Mouse (Mus musculus) spleen, embryonic (tissue): ENCODE data around the gene Nav3.
"Not testable (repeated sequence)": the region's sequence is repeated elsewhere in the genome, so short reads cannot be mapped to it uniquely, and the experiment has no call there.

Experiments
- CTCF ChIA-PET: fragments of 350-600 bp; sonication (Branson Sonifier 250); formaldehyde crosslinking; loops from one replicate; lab custom pipeline; 2022; lab: Charles Lee

The Nav3 gene

DNA sequence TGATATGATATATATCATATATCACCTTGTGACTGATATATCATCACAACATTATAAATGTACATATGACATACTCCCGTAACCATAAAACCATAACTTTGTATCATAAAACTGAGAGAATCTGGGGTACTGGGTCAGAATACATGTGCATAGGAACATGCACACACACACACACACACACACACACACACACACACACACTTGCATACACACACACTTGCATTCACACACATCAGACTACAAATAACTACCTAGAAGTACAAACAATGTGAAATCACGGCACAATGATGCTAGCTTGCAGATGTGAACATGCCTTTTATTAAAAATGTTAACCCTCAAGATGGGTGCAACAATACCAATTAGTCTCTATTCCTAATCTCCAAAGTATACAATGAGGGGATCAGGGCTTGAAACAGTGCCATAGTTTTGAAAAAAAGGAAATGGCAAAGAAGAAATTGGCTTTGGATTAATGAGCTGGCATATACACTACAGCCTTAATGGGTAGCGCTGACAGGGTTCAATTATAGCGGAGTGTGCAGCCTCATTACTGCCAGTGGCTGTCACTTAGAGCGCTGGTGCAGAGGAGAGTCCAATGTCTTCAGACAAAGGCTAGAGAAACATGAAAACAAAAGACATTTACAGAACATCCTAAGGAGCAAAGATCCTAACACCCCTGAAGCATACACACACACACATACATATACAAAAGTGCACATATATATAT is 72.3 kb downstream of the Nav3 start:
- CTCF ChIA-PET: not testable (repeated sequence)

DNA sequence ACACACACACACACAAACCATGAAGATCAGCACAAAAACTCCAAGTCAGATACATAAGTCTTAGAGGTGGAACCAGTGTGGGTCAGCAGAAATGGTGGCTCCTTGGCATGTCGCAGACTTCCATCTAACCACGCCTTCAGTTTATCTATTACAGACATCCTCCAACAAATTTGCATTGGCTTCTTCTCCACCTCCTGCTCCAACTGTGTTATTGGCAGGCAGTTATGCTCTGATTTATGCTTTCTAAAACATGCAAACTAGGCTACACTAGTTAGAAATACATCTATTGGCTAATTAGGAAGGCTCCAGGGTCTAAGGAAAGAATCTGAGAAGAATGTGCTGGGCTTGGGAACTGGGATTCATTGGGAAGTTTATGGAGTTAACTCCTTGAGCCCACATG is 75.2 kb downstream of the Nav3 start:
- CTCF ChIA-PET: no interaction called here

DNA sequence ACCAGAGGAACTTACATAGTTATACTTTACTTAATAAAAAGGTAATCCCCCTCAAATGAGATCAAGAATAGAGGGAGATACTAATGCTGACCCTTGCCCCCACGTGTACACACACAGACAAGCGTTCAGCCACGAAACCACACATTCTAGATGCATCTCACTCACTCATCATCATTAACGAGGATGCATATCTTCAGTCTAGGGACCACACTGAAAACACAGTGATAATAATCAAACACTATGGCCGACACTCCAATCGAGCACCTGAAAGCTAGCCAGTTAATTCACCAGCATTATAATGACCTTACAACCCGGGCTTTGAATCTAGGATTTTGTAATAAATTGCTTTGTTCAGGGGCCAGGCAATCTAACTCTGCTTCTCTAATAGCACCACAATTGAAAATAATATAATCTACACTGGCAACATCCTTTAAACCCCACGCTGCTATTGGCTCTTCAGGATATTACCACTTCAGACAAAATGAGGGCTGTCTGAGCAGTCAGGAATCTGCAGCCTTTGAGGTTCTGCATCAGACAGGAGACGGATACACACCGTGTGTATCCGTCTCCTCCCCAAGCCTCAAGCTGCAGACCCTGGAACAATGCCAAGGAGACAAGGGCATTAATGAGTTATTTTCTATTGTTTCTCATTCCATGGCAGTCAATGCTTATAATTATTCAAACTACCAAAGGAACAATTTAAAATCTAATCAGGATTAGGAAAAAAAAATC is 83.1 kb downstream of the Nav3 start:
- CTCF ChIA-PET: no interaction called here

DNA sequence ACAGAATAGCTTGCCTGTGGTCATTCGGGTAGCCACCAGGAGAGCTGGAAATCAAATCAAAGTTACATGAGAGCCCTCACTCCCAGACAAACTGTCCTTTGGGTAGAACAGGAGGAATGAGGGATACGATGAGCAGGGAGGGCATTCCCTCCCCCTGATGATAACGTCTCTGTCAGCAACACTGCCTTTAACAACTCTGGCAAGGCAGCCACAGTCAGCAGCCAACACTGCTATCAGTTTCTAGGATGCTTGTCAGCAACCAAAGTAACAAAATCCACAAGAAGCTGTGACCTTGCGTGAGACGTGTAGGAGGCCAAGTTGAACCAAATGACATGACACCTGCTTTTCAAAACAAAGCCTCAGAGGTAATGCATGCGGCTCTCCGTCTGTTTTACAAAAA is 103.9 kb downstream of the Nav3 start:
- CTCF ChIA-PET: no interaction called here

DNA sequence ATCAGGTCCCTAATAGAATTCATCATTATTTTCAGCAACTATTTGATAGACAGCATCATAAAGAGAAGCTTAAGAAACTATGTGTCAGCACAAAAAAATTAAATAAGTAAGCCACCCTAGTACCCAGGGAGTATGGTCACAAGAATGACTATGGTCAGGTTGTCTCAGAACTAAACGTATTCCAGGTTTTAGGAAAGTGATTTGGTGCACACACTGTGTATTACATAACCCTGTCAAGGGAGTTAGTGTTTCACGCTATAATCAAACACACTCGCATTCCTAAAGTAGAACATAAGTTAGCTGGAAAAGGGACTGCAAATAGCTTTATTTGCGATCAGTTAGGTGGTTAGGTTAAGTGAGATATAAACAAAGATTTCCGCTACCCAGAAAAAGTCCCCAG is 126.0 kb downstream of the Nav3 start:
- CTCF ChIA-PET: no interaction called here

DNA sequence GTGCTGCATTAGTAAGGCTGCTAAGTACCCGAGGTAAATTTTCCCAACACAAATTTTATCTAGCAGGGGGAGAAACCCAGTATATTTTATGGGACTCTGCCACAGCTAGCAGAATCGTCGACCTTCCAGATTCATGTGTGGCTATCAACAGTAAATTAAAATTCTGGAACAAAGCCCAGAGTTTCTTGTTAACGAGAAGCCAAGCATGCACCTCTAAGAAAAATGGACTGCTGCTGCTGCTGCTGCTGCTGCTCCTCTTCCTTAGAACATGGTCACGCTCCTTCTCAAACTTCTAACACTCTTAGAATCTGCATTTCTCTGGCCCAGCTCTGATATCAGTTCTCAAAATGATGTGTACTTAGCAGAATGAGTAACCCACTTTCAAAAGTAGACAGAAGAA is 126.4 kb downstream of the Nav3 start:
- CTCF ChIA-PET: no interaction called here

DNA sequence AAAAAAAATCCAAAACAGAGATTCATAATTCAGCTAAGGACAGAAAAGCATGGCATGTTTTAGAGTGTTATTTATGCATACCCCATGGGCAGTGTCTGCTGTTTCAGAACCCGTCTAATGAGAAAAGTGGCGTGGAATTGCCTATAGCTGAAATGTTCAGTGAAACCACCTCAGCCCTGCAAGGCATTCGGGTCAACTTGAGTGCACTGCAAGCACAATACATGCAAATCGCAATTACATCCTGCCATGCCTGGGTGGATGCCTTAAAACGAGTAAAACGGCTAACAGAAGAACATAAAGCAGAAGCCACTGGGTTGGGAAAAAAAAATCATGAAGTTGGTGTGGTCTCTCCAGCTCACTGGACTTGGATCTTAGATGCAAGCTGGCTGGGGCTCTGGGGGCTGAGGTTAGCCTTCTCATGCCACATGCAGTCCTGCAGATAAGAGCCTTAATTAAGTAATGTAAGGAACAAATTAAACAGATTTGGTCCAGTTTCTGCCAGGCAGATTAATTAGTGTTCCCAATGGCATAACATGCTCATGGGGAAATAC is 133.8 kb downstream of the Nav3 start:
- CTCF ChIA-PET: no interaction called here

DNA sequence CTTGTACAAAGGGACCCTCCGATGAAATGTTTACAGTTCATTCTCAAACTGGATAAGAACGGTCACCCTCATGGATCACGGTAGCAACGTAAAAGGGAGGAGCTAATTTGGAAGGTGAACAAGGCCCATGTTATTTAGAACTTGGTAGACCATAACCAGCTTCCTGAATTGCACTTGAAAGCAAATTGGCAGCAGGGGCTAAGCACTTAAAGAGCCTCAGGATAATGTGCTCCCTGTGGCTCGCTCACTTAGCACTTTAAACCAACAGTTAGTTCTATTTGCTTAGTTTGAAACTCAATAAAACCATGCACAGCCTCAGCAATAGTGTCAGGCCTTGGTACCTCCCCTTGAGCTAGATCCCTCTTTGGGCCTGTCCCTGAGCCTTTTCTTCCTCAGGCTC is 138.7 kb downstream of the Nav3 start:
- CTCF ChIA-PET: no interaction called here

DNA sequence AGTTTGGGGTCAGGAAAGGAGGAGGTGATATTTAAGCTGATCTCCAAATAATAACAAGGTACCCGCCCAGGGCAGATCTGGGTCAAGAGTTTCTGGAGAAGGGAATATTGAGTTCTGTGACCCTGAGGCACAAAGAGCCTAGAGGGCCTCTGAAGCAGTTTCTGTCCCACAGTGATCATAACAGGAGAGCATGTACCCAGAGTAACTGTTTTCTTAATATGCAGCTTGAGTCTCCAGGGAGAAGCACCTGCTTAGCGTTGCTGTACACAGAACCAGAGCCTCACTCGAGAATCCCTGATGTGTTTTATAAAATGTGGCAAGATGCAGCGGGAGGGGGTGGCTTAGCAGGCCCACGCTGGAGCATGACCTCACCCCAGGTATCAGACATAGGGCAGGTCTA is 141.5 kb downstream of the Nav3 start:
- CTCF ChIA-PET: no interaction called here

DNA sequence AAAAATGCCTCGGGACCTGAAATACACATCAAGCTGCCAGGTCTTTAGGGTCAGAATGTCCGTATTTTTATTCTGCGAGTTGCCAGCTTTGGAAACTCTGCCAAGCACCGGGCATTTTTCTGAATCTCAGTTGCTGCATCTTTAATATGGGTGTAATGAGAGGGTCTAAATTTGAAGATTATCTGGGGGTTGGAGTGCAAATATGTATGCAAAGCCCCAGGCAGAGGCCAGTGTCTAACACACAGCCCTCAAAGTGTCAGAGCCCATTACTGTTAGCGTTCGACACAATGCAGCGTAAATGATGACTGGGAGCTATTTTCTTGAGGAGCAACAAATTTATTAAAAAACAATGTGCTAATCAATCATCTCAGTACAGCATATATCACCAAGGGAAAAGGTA is 142.0 kb downstream of the Nav3 start:
- CTCF ChIA-PET: no interaction called here

DNA sequence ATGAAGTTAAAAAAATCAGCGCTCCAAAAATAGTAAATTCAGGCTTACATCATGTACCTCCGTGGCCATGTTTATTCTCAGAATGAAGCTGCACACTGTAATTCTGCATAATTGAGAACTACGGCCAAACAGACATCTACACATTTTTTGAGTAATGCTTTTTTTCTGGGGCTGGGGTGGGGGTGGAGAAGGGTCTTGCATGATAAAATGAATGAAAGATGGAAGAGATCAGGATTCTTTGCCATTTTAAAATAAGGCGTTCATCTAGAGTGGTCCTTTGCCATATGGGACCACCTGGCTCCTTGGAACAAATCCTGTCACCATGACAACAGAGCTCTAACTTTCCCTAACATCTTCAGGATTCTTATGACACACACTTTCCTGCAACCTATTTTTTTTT is 146.5 kb downstream of the Nav3 start:
- CTCF ChIA-PET: no interaction called here

DNA sequence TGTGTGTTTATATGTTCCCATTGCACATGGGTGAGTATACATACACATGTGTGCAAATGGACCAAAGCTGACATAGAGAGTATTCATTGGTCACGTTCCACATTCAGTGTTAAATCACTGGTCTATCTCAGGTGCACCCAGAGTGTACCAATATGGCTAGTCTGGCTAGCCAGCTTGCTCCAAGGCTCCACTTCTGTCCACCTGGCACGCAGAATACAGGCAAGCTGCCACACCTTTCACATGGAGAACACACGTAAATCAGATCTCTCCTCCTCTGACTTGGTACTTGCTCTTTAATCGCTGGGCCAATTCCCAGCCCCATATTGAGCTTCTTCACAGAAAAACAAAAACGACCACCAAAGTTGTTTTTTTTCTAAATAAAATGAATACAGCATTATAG is 150.4 kb downstream of the Nav3 start:
- CTCF ChIA-PET: no interaction called here

DNA sequence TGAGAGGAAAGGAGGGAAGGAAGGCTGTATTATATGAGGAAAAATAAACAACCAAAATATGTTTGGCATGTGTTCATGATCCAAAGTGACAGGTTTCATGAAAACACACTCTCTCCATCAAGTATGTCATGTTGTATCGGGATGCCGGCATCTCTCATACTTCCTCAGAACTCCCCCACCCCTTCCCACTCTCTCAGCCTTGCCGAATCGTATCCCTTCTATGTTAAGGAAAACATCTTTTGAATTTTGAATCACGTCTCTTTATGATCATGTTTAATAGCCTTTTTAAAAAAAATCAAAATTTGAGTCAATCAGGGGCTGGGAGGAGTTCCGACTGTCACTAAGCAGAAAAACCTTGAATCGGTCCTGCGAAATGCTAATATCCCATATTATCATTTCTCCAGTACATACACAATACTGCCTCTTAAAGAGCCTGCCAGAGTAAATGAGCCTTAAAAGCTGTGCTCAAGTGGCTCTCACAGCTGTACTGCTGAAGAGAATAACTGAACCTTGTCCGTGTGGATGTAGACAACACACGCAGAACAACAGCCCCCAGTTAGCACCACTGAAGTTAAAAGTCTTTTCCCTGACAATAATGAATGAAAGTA is 165.9 kb downstream of the Nav3 start:
- CTCF ChIA-PET: no interaction called here

DNA sequence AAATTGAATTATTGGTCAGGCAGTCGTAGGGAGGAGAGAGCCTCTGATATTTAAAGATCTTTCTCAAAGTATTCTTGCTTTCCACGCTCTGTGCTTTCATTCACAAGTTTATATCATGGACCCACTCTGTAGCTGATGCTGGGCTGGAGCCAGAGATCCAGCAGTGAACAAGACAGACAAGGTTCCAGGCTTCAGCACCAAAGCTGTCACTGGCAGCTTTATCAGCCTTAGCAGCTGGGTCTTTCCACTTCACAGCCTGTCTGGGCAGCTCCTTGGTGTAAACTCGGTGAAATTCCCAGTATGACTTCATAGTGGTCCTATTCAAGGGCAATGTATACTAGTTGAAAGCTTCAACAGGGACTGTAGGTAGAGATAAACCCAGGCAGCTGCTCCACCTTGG is 172.1 kb downstream of the Nav3 start:
- CTCF ChIA-PET: no interaction called here

DNA sequence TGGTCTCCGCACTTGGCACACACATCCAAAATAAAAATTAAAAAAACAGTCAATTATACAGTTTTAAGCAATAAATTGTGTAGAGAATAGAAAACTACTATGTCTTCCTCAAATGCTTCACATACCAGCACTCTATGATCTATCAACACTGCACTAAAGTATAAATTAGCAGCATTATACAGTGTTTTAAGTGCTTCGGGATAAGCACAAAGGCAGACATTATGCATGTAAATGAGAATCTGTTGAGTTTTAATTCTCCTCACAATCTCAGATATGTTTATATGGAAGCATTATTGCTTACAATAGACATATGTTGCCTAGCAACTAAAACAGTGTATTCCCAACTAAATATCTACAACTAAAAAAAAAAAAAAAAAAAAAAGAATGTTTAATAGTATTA is 183.2 kb downstream of the Nav3 start:
- CTCF ChIA-PET: no interaction called here

DNA sequence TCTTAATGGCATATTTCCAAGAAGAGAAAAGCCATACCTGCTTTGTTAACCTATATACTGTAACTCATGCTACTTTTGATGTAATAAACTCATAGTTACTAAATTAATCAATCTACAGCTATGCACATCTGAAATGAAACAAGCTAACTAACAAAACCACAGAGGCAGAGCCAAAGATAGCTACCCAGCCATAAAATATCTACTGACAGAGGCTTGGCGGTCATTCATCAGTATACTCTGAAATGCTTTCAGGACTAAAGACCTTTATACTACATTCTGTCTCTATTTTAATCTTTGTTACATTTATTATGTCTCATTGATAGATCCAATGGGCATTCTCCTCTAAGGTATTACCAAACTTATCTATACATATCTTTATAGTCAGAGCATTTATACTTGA is 185.4 kb downstream of the Nav3 start:
- CTCF ChIA-PET: no interaction called here

DNA sequence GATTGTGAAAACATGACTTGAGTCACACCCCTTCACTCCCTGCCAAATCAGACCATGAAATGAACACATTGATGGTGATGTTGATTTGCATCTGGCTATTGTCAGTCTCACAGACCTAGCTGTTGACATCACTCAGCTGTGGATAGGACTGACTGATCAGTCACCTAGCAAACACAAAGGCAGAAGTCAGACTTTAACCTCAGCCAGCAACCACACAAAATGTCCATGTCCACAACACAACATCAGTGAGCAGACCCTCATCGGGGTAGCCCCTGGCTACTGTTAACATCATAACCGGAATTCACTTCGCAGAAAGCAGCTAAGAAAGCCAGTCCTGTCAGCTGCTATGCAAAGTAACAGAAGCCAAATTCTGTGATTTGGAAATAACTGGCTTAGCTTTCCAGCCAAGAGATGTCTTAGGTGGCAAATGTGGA is 213.9 kb downstream of the Nav3 start:
- CTCF ChIA-PET: no interaction called here

DNA sequence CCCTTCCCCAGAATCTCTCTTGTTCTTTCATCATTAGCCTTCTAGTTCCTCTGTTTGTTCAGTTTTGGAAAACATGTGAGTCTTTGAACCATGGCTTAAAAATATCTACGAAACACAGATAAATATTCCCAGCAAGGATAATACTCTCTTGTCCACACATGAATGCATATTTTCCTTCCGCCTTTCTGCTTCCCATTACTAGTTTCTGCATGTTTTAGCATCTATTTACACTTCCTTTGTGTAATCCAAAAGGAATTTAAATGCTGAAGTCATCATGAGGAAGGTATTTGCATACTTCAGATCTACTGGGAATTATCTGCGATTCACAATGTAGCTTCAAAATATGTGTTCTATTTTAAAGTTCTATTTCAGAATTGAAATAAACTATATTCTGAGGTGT is 215.3 kb downstream of the Nav3 start:
- CTCF ChIA-PET: no interaction called here

DNA sequence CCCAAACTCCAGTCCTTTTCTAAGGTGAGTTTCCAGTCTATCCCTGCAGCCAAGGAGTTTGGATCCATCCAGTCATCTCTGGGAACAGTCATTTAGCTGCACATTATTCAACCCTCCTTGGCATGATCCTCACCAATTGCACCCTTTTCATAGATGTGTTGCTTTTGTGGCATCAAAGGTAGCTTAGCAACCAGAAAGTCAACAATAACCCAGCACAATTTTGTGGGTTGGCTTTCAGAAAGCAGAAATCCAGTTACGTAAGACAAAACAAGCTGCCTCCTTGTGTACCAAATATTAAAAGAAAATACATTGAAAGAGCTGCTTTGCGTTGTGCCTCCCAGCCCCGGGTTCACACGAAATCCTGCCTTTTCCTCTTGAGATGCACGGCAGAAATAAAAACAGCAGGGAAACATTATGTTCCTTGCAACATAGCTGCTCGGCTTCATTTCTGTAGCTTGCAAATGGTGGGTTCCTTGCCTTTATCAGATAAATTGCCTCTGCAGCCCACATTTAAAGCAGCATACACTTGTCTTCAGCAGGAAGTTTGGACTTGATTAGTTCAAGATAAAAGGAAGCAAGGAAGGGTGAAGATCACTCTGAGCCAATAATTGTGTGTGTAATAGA is 222.6 kb downstream of the Nav3 start:
- CTCF ChIA-PET: no interaction called here

DNA sequence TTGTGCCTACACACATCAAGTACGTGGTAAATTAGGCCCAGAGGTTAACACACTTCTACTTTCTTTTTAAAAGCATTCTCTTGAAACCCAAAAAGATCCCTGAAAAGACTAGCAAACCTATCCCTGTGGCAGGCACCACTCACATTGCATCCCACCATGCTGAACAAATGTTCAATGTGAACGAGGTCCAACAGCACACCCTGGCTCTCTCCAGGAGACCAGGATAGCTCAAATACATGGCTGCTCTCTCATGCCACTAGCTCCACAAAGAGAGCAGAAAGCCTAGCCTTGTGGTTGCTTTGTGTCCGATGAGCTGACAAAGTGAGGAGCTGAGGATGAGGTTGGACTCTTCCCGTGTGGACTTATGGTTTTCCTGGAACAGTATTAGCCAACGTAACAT is 249.6 kb downstream of the Nav3 start:
- CTCF ChIA-PET: no interaction called here

DNA sequence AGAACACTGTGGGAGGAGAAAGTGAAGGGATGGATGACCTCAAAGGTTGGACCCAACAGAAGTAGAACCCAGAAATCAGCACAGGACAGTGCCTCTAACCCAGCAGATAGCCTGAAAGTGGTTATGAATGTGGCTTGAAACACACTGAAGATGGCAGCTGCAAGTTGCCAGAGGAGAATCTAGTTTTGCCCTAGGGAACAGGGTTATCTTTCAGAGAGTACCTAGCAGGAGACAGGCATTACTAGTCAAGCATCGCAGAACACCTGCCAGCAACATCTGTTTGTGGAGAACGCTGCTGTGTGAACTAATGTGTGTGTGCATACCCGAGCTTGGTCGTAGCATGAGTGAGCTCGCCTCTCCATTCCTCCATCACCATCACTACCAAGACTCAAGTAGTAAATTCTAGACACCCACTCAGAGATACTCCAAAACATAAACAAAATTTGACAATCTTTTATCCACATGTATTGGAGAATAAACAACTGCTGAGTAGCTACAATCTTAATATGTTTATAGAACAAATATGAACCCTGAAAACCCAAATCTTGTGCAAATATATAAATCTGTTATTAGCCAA is 251.8 kb downstream of the Nav3 start:
- CTCF ChIA-PET: no interaction called here

DNA sequence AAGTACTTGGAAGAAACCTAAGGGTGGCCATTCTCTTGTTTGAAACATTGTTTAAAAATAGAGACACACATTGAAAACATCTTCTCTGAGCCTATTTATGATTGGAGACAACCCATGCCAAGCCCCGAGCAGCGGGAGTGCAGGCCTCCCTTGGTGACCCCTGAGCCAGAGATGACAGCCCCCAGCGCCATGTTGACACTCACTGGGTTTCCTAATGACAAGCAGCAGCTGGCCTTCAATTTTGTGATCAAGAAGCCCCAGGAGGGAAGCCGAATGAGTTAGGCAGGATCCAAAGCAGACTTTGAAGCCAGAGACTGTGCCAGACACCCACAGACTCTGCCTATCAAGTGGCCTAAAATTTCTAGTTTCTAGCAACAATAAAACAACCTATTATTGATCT is 263.1 kb downstream of the Nav3 start:
- CTCF ChIA-PET: no interaction called here
